Comparison of ENCODE assay signal across 15 mouse cellular contexts in genomic region chr1:37532533-37532840, GRCm38 (mm10).
"Had no signal": no experiment of that assay in that cellular context is flagged by ENCODE, and none has a peak within 500 bp of the region (broad histone marks: within the 10 kb centered on the region; RNA-seq: fewer than 3 reads in every experiment).

No protein-coding gene starts in this region.

- H3K36me3 ChIP-seq: neural tube, embryonic 13.5 days had no signal

- H3K4me2 ChIP-seq: neural tube, embryonic 13.5 days; neural tube, embryonic 15.5 days; stomach, embryonic 15.5 days had no signal

- H3K4me3 ChIP-seq: neural tube, embryonic 13.5 days; neural tube, embryonic 15.5 days; stomach, embryonic 15.5 days had no signal

- H3K27me3 ChIP-seq: neural tube, embryonic 13.5 days; neural tube, embryonic 15.5 days; stomach, embryonic 15.5 days had no signal

- H3K27ac ChIP-seq: neural tube, embryonic 13.5 days; neural tube, embryonic 15.5 days; stomach, embryonic 15.5 days; stomach, postnatal 0 days had no signal

- H3K4me1 ChIP-seq: stomach, embryonic 15.5 days had no signal

- DNase-seq: retina, postnatal 1 day; right cerebral cortex, adult 18-20 months; right cerebral cortex, postnatal 14 days; right cerebral cortex, postnatal 25 days; right cerebral cortex, postnatal 4 days; thymus, adult 18-20 months; thymus, adult 2 months; thymus, postnatal 14 days; thymus, postnatal 25 days; thymus, postnatal 36 days; thymus, postnatal 4 days had no signal

- H3K9me3 ChIP-seq: neural tube, embryonic 13.5 days; neural tube, embryonic 15.5 days; stomach, embryonic 15.5 days had no signal

- H3K9ac ChIP-seq: neural tube, embryonic 13.5 days; neural tube, embryonic 15.5 days; stomach, embryonic 15.5 days had no signal
